Mouse (Mus musculus) E14TG2a.4 (cell line): ENCODE data around the gene Heatr9.

Experiments used
- H3K27me3 ChIP-seq: 2 replicates; pipeline ENCODE4 v1.6.1; 2014; ENCODE audit warnings: low read length, control low read depth; ENCODE audit not compliant: insufficient read depth
- H3K36me3 ChIP-seq: 2 replicates; pipeline ENCODE4 v1.6.1; 2014; ENCODE audit warnings: low read length, control low read depth; ENCODE audit not compliant: insufficient read depth
- H3K4me1 ChIP-seq: replicated peaks from 2 replicates; pipeline ENCODE4 v1.6.1; 2014; ENCODE audit warnings: low read depth, low read length, control low read depth
- H3K4me3 ChIP-seq: replicated peaks from 2 replicates; pipeline ENCODE4 v1.5.1; 2014; ENCODE audit warnings: mild to moderate bottlenecking, low read length
- H3K9me3 ChIP-seq: 2 replicates; pipeline ENCODE4 v1.6.1; 2014; ENCODE audit warnings: low read length, control low read depth
- CTCF ChIP-seq: conservative IDR thresholded peaks from 2 replicates; pipeline ENCODE4 v1.5.1; 2014; ENCODE audit warnings: low read length
- NANOG ChIP-seq: IDR thresholded peaks from 2 replicates; pipeline ENCODE4 v1.6.1; 2014; ENCODE audit warnings: borderline replicate concordance, low read length, mixed read lengths
- POU5F1 ChIP-seq: IDR thresholded peaks from 2 replicates; pipeline ENCODE4 v1.6.1; 2014; ENCODE audit warnings: low read length, borderline replicate concordance

Heatr9 gene

GRCm38 (mm10) chr11:83522075-83522474 is at the start of gene Heatr9:
Gene Heatr9, minus strand, starts transcription at chr11:83522175.
- H3K9me3 ChIP-seq, result no peaks in the 10 kb centered on the region
- no peaks in the 10 kb centered on the region for H3K27me3 ChIP-seq
- H3K4me3 ChIP-seq, result no peak within 1 kb of the TSS
- no peaks in the 10 kb centered on the region for H3K36me3 ChIP-seq
- no peak for TF ChIP-seq NANOG
- TF ChIP-seq POU5F1, result no peak
- TF ChIP-seq CTCF, result no peak
- peaks cover 17% of the 10 kb centered on the region for H3K4me1 ChIP-seq

GRCm38 (mm10) chr11:83570189-83570588 is 48.2 kb upstream of the Heatr9 start:
- H3K36me3 ChIP-seq, result no peaks in the 10 kb centered on the region
- H3K9me3 ChIP-seq, result no peaks in the 10 kb centered on the region
- H3K4me1 ChIP-seq, result 0 out of 2 replicates have a peak, but pooled peaks cover 3% of the 10 kb centered on the region
- no peak overlapping the region for H3K4me3 ChIP-seq
- H3K27me3 ChIP-seq, result no peaks in the 10 kb centered on the region
- TF ChIP-seq POU5F1 (no peak), NANOG (no peak)

GRCm38 (mm10) chr11:83569249-83569648 is 47.3 kb upstream of the Heatr9 start:
- no peak overlapping the region for H3K4me3 ChIP-seq
- no peaks in the 10 kb centered on the region for H3K27me3 ChIP-seq
- H3K4me1 ChIP-seq, result 0 out of 2 replicates have a peak, but pooled peaks cover 3% of the 10 kb centered on the region
- no peaks in the 10 kb centered on the region for H3K36me3 ChIP-seq
- H3K9me3 ChIP-seq, result no peaks in the 10 kb centered on the region
- TF ChIP-seq CTCF, result no peak
- TF ChIP-seq NANOG, result no peak
- TF ChIP-seq POU5F1, result no peak

- no peaks in the 10 kb centered on the region for H3K36me3 ChIP-seq
- no peaks in the 10 kb centered on the region for H3K9me3 ChIP-seq
- TF ChIP-seq CTCF, result no peak
- TF ChIP-seq POU5F1, result no peak
- no peak for TF ChIP-seq NANOG
- H3K27me3 ChIP-seq, result no peaks in the 10 kb centered on the region
- H3K4me1 ChIP-seq, result 0 out of 2 replicates have a peak, but pooled peaks cover 3% of the 10 kb centered on the region
- H3K4me3 ChIP-seq, result no peak overlapping the region
Observed at GRCm38 (mm10) chr11:83568786-83569185, 46.8 kb upstream of the Heatr9 start.

- TF ChIP-seq CTCF, result no peak
- no peak for TF ChIP-seq POU5F1
- no peak for TF ChIP-seq NANOG
- H3K36me3 ChIP-seq, result no peaks in the 10 kb centered on the region
- H3K9me3 ChIP-seq, result no peaks in the 10 kb centered on the region
- H3K4me3 ChIP-seq, result no peak overlapping the region
- H3K4me1 ChIP-seq, result 0 out of 2 replicates have a peak, but pooled peaks cover 2% of the 10 kb centered on the region
- no peaks in the 10 kb centered on the region for H3K27me3 ChIP-seq
Observed at GRCm38 (mm10) chr11:83568061-83568460, 46.1 kb upstream of the Heatr9 start.

- no peaks in the 10 kb centered on the region for H3K9me3 ChIP-seq
- H3K36me3 ChIP-seq, result no peaks in the 10 kb centered on the region
- no peaks in the 10 kb centered on the region for H3K27me3 ChIP-seq
- H3K4me3 ChIP-seq, result no peak overlapping the region
- TF ChIP-seq CTCF (no peak), NANOG (no peak)
- no peaks in the 10 kb centered on the region for H3K4me1 ChIP-seq
Observed at GRCm38 (mm10) chr11:83567311-83567710, 45.3 kb upstream of the Heatr9 start.

- TF ChIP-seq POU5F1 (no peak), NANOG (no peak)
- H3K4me1 ChIP-seq, result no peaks in the 10 kb centered on the region
- H3K36me3 ChIP-seq, result no peaks in the 10 kb centered on the region
Observed at GRCm38 (mm10) chr11:83566617-83567016, 44.6 kb upstream of the Heatr9 start.

GRCm38 (mm10) chr11:83563754-83564153 is 41.8 kb upstream of the Heatr9 start:
- TF ChIP-seq POU5F1, result no peak
- TF ChIP-seq NANOG, result no peak
- TF ChIP-seq CTCF, result no peak
- Histone ChIP-seq H3K36me3 (no peaks in the 10 kb centered on the region), H3K27me3 (no peaks in the 10 kb centered on the region), H3K9me3 (no peaks in the 10 kb centered on the region), H3K4me3 (no peak overlapping the region), H3K4me1 (no peaks in the 10 kb centered on the region)

More at GRCm38 (mm10) chr11:83566617-83567016, 44.6 kb upstream of the Heatr9 start:
- H3K27me3 ChIP-seq, result no peaks in the 10 kb centered on the region
- no peaks in the 10 kb centered on the region for H3K9me3 ChIP-seq
- H3K4me3 ChIP-seq, result no peak overlapping the region

- TF ChIP-seq POU5F1, result no peak
- no peak for TF ChIP-seq CTCF
- no peak for TF ChIP-seq NANOG
- Histone ChIP-seq H3K4me1 (no peaks in the 10 kb centered on the region), H3K9me3 (no peaks in the 10 kb centered on the region), H3K36me3 (no peaks in the 10 kb centered on the region), H3K4me3 (no peak overlapping the region), H3K27me3 (0 out of 2 replicates have a peak, but pooled peaks cover 5% of the 10 kb centered on the region)
Observed at GRCm38 (mm10) chr11:83562311-83562887, 40.4 kb upstream of the Heatr9 start.
